Mouse (Mus musculus) stomach, embryonic 15.5 days (tissue): ENCODE measurements around the gene Inpp5k. TPM values are rescaled to one million over a fixed set of nuclear protein-coding genes. Genes with fewer than 3 reads are reported as not detected.

Experiments
- ATAC-seq: fragments of 200-750 bp; cut with Nextera tagmentation; 2 replicates; pipeline ENCODE4 v1.8.0; 2017; ENCODE audit warnings: low read depth, moderate number of reproducible peaks, moderate TSS enrichment; ENCODE audit not compliant: insufficient read depth, low FRiP score
- H3K27ac ChIP-seq: fragments of 300-500 bp; sonication (generic); 2 replicates; pipeline ENCODE4 v1.5.1; 2015; ENCODE audit warnings: mild to moderate bottlenecking, inconsistent platforms
- H3K27me3 ChIP-seq: fragments of 300-500 bp; sonication (generic); replicated peaks from 2 replicates; pipeline ENCODE4 v1.6.1; 2015; ENCODE audit warnings: inconsistent platforms
- H3K36me3 ChIP-seq: fragments of 300-500 bp; sonication (generic); 2 replicates; pipeline ENCODE4 v1.6.1; 2015; ENCODE audit warnings: inconsistent platforms
- H3K4me1 ChIP-seq: fragments of 300-500 bp; sonication (generic); 2 replicates; pipeline ENCODE4 v1.6.1; 2015; ENCODE audit warnings: inconsistent platforms
- H3K4me2 ChIP-seq: fragments of 300-500 bp; sonication (generic); 2 replicates; pipeline ENCODE4 v1.6.1; 2015; ENCODE audit warnings: mild to moderate bottlenecking, inconsistent platforms
- H3K4me3 ChIP-seq: fragments of 300-500 bp; sonication (generic); replicated peaks from 2 replicates; pipeline ENCODE4 v1.5.1; 2015; ENCODE audit warnings: inconsistent platforms
- H3K9ac ChIP-seq: fragments of 300-500 bp; sonication (generic); 2 replicates; pipeline ENCODE4 v1.6.1; 2015; ENCODE audit warnings: inconsistent platforms
- H3K9me3 ChIP-seq: fragments of 300-500 bp; sonication (generic); 2 replicates; pipeline ENCODE4 v1.6.1; 2016; ENCODE audit warnings: inconsistent platforms
- WGBS: fragments of 180-500 bp; shearing (Covaris S2); methylation state at CpG from one replicate; pipeline ENCODE4 v1.1.7; 2015; 5-methylcytosine and 5-hydroxymethylcytosine counted together
- polyA plus RNA-seq: library from polyadenylated mRNA; unstranded; fragments of >200 nt; fragmentation: Nextera tagmentation; extraction: Ambion mirVana; gene quantifications from 2 replicates; pipeline ENCODE4 v1.2.1, GENCODE M21; 2015

Inpp5k gene
- polyA plus RNA-seq, 1 experiment from 2014 or later = 18.9 TPM

DNA sequence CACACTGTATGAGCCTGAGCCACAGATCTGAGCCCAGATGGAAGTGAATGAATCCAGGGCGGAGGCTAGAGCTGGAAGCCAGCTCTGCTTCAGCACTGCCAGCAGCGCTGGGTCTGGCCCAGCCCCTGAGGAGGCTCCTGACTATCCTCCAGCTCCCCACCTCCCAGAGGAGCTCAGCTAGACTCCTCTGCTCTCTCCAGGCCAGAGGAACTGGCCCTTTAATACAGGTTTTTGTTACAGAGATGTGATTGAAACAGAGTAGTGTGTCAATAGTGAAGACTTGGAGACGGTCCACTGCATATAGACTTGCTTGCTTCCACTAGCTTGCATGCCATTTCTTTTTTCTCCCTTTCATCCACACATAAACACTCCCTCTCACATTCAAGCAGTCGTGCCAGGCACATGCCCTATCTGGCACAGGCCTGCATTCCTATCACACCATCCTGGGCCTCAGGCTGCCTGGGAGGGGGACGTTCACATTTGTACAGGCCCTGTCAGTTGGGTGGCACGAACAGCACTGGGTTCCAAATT is 17.0 kb downstream of the Inpp5k start:
- no peak for ATAC-seq
- H3K9me3 ChIP-seq = no peaks in the 10 kb centered on the region
- H3K27ac ChIP-seq = no peak overlapping the region
- no peaks in the 10 kb centered on the region for H3K36me3 ChIP-seq
- 61% methylated on average over 6 of the region's 6 CpGs for WGBS
- peaks cover 17% of the 10 kb centered on the region for H3K4me1 ChIP-seq
- H3K4me3 ChIP-seq = no peak overlapping the region
- H3K27me3 ChIP-seq = no peaks in the 10 kb centered on the region
- H3K9ac ChIP-seq = no peak overlapping the region
- H3K4me2 ChIP-seq = no peak overlapping the region

DNA sequence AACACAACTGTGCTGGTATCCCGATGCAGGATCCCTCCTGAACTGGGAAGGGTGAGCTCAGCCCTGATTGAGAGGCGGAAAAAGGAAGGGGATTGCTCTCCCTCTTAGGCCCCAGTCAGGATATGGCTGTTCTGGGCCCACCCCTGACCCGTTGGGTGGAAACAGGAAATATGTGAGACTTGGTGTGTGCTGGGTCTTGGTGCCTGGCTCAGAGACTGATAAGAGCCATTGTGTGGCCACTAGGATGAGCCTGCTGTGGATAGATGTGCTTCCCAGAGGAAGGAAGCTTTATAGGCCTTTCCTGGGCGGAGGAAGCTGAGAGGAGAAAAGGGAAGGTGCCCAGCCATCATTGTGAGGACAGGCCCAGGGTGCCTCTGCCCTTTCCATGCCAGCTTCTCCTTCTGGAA is 18.4 kb downstream of the Inpp5k start:
- no peak for ATAC-seq
- Histone ChIP-seq H3K36me3 (no peaks in the 10 kb centered on the region), H3K27ac (peak overlapping the region; percentile 48; the same call in 1 of the 2 replicates), H3K9ac (no peak overlapping the region), H3K4me3 (no peak overlapping the region), H3K27me3 (no peaks in the 10 kb centered on the region), H3K4me1 (peaks cover 24% of the 10 kb centered on the region), H3K4me2 (no peak overlapping the region), H3K9me3 (no peaks in the 10 kb centered on the region)
- 62% methylated on average over 4 of the region's 4 CpGs for WGBS

DNA sequence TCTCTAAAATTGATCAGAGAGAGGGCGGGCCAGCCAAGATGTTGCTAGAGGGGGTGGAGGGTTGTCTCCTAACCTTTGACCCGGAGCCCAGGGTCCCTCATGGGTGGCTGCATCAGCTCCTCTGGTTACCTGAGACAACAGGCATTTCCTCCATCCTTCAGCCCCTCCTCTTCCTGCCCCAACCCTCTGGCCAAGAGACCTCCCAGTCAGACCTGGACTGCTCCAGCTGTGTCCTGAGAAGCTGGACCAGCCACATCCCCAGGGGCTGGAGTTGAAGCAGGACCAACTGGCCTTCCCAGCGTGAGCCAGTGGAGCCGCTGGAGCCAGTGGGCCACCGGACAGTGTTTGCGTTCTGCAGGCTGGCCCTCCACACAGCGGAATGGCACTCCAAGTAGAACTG is 19.5 kb downstream of the Inpp5k start, which contains the start of gene Myo1c:
Gene Myo1c, plus strand, starts transcription at position 194 of the 400 bp plus-strand sequence.
- H3K9ac ChIP-seq = peak within 1 kb of the TSS; percentile 72; the same call in 1 of the 2 replicates
- peaks cover 35% of the 10 kb centered on the region for H3K4me1 ChIP-seq
- no peaks in the 10 kb centered on the region for H3K36me3 ChIP-seq
- peak within 1 kb of the TSS; percentile 95 for H3K27ac ChIP-seq
- H3K27me3 ChIP-seq = no peaks in the 10 kb centered on the region
- peak within 1 kb of the TSS; percentile 75 for H3K4me3 ChIP-seq
- no peaks in the 10 kb centered on the region for H3K9me3 ChIP-seq
- WGBS = 79% methylated on average over 7 of the region's 7 CpGs
- ATAC-seq = no peak
- H3K4me2 ChIP-seq = peak within 1 kb of the TSS; percentile 90

DNA sequence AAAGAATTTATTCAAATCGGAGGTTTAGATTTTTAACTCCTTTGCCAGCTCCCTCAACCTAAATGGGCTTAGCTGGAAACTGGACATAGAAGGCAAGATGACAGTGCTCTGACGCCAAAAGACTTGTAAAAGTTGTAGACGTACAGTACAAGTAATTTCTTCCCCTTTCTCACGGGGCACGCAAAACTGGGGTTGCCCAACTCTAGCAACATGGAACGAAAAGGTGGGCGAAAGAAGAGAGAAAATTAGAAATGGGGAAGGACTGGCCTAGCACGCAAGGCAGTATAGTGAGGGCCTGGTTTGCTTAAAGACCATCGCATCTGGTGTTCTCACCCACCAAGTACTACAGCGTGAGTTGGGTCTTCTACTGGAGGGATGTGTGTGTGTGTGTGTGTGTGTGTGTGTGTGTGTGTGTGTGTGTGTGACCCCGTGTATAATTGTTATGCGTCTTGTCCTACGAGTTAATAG is 20.2 kb downstream of the Inpp5k start:
- no peaks in the 10 kb centered on the region for H3K9me3 ChIP-seq
- H3K4me1 ChIP-seq = peaks cover 39% of the 10 kb centered on the region
- no peaks in the 10 kb centered on the region for H3K27me3 ChIP-seq
- 45% methylated on average over 13 of the region's 13 CpGs for WGBS
- peak overlapping the region; percentile 90 for H3K4me2 ChIP-seq
- no peaks in the 10 kb centered on the region for H3K36me3 ChIP-seq
- peak overlapping the region; percentile 72; the same call in 1 of the 2 replicates for H3K9ac ChIP-seq
- H3K27ac ChIP-seq = peak overlapping the region; percentile 95
- peak overlapping the region; percentile 75 for H3K4me3 ChIP-seq
- ATAC-seq = no peak

DNA sequence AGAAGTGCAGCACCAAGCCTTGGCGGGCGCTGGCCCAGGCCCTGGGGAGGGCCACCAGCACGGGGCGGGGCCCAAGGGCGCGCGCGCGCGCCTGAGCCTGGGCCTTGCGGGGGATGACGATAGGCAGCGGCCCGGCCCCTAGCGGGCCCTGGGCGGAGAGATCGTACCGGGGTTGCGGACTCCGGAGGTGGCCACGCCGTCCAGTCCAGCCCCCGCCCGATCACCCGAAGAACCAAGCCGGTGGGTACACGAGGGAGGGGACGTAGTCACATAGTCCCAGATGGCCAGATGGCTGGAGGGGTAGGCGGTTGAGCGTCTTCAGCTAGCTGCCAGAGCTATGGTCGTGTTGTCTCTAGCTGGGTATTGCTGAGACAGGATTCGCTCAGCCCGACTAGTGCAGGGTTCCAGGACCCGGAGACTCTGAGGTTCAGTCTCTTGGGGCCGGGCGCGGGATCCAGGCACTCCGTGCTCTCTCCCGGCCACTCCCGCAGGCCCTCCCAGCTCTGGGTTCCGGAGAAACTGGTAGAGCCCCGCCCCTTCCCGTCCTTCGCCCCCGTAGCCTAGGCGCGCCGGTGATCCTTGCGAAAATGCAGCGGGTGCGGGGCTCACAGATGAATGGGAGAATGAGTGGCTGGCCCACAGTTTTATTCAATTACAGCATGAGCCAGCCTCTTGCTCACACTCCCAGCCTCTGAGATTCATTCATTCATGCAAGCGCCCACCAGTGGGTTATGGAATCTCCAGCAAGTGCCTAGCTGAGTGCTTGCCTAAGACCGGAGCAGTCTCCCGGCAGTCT is 20.8 kb downstream of the Inpp5k start:
- H3K4me1 ChIP-seq = peaks cover 41% of the 10 kb centered on the region
- no peaks in the 10 kb centered on the region for H3K36me3 ChIP-seq
- H3K9ac ChIP-seq = peak overlapping the region; percentile 72
- peak overlapping the region; percentile 75 for H3K4me3 ChIP-seq
- no peaks in the 10 kb centered on the region for H3K27me3 ChIP-seq
- peak overlapping the region; percentile 90 for H3K4me2 ChIP-seq
- WGBS = under 1% methylated on average over 54 of the region's 54 CpGs
- peak; percentile 76 for ATAC-seq
- peak overlapping the region; percentile 95 for H3K27ac ChIP-seq
- no peaks in the 10 kb centered on the region for H3K9me3 ChIP-seq

DNA sequence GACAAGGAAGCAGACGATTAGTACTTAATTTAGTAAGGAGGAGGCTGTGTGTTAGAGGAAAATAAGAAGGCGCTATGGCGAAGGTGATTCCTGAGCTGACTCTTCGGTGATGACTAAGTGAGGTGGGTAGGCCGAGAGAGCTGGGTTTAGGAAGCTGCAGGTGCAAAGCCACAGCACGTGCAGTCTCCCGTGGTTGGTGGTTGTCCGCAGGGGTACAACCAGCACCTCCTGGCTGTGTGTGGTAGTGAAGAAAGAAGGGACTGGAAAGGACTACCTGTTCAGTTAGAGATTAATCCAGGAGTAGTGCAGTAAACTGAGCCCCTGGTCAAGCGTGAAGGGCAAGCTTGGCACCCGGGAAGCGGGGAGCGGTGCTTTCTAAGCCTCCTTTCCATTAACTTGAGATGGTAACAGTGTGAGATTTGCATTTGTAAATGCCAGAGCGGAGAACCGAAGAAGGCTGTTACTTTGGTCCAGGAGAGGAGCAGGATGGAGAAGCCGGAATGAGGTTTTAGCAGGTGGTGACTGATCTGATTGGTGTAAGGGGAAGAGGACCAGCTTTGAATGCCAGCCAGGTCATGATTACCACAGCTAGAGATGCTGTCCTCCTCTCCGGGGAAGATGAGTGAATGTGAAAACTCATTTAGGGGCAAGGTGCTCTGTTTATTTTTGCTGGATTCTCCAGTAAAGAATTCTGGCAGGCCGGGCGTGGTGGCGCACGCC is 21.6 kb downstream of the Inpp5k start:
- Histone ChIP-seq H3K27me3 (no peaks in the 10 kb centered on the region), H3K9ac (peak overlapping the region; percentile 72; the same call in 1 of the 2 replicates), H3K4me2 (peak overlapping the region; percentile 90), H3K4me1 (peaks cover 48% of the 10 kb centered on the region), H3K36me3 (no peaks in the 10 kb centered on the region), H3K9me3 (no peaks in the 10 kb centered on the region), H3K4me3 (peak overlapping the region; percentile 75), H3K27ac (peak overlapping the region; percentile 95)
- WGBS = 28% methylated on average over 20 of the region's 20 CpGs
- no peak for ATAC-seq

DNA sequence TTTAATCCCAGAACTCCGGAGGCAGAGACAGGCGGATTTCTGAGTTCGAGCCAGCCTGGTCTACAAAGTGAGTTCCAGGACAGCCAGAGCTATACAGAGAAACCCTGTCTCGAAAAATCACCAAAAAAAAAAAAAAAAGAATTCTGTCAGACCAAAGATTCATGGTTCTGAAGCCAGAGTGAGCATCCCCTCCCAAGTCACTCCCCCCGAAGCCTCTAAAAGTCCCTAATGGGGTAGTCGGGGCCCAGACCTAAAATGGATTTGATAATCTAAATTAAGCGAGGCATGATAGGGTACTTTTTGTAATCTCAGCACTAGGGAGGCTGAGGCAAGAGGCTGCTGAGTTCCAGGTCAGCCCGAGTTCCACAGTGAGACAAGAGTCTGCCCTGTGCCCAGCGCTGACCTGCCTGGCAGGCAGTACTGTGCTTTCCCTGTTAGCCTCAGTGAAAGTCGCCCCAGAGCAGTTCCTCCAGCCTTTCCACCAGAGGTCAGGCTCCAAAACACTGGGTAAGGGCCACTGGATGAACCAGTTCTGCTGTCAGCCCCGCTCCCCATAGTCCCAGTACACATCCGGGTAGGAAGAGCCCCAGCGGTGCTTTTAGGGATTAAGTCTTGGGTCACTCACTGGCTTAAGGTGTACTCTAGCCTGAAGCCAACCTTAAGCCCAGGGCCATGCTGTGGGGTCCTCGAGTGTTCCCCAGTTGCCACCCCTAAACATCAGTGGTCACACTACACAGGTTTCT is 22.3 kb downstream of the Inpp5k start:
- H3K4me2 ChIP-seq = peak overlapping the region; percentile 90
- H3K27me3 ChIP-seq = no peaks in the 10 kb centered on the region
- no peaks in the 10 kb centered on the region for H3K36me3 ChIP-seq
- peaks cover 50% of the 10 kb centered on the region for H3K4me1 ChIP-seq
- H3K27ac ChIP-seq = peak overlapping the region; percentile 91
- H3K9me3 ChIP-seq = no peaks in the 10 kb centered on the region
- no peak for ATAC-seq
- H3K4me3 ChIP-seq = peak overlapping the region; percentile 75
- H3K9ac ChIP-seq = peak overlapping the region; percentile 49; the same call in 1 of the 2 replicates
- 35% methylated on average over 14 of the region's 14 CpGs for WGBS

DNA sequence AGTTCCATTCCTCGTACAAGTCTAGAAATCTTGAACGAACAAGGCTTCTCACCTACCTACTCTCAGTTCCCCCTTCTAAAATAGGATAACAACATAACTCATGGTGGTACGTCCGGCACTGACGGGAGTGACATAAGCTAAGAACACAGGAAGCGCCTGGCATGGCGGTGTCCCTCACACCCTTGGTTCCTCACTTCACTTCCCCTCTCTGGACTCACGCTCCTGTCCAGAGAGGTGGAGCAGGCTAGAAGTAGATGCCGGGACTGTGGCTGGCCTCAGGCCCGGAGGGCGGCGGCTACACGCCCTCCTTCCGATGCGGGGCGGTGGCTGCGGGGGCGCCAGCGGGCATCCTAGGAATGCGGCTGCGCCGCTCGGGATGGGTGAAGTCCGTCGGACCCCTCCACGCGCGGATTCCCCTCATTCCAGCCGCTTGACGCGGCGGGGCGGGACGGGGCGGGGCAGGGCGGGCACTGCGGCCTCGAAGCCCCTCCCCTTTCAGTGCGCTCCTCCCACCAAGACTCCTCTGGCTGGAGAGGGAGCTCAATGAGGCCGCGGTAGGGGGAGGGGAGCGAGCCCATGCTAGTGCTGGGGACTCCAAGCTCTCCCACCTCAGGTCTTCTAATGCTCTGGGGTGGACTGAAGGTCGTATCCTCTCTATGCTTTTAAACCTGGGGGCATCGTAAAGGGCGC is 23.1 kb downstream of the Inpp5k start:
- Histone ChIP-seq H3K9ac (peak overlapping the region; percentile 49), H3K4me1 (peaks cover 43% of the 10 kb centered on the region), H3K27me3 (no peaks in the 10 kb centered on the region), H3K4me2 (peak overlapping the region; percentile 90), H3K9me3 (no peaks in the 10 kb centered on the region), H3K36me3 (no peaks in the 10 kb centered on the region), H3K27ac (peak overlapping the region; percentile 91), H3K4me3 (peak overlapping the region; percentile 61)
- 2% methylated on average over 44 of the region's 45 CpGs for WGBS
- peak; percentile 54 for ATAC-seq

DNA sequence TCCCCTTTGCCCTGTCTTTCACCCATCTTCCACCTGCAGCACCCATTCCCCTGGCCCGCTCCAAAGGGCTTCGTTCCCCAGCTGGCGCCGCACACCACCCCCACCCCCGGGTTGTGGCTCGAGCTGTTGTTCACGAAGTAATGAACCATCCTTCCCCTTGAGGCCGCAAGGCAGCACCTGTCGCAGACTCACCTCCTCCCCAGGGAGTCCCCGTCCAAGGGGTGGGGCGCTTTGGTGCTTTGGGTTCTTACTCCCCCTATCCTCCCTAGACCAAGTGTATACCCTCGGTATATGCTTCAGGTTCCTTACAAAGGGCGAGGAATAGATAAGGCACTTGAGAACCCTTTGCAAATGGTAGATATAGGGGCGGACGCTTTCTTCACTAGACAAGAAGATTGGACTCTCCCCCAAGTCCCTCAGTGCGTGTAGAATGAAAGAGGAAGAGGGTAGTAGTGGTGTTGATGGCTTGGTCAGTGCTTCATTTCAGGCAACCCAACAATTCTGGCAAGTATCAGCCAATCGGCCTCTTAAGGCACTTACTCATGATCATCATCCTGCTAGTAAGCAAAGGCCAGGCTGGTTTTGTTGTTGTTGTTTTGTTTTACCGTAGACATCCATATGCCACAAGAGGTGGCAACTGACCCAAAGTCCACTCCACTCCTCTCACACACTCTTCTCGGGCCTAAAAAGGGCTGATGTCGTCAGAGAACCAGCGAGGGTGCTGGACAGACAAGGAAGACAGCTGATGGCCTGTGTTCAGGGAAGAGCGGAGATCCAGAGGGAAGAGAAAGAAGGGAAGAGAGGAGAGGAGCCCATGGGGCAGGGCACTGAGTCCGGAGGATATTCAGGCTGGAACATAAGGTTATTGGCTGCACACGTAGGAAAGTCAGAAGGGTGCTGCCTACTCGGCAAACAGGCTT is 23.9 kb downstream of the Inpp5k start:
- H3K27me3 ChIP-seq = no peaks in the 10 kb centered on the region
- H3K4me2 ChIP-seq = peak overlapping the region; percentile 90
- H3K9me3 ChIP-seq = no peaks in the 10 kb centered on the region
- peaks cover 4% of the 10 kb centered on the region for H3K36me3 ChIP-seq
- peak overlapping the region; percentile 65 for H3K4me3 ChIP-seq
- peak; percentile 5; the same call in 1 of the 2 replicates for ATAC-seq
- H3K4me1 ChIP-seq = peaks cover 40% of the 10 kb centered on the region
- no peak overlapping the region for H3K9ac ChIP-seq
- 46% methylated on average over 25 of the region's 25 CpGs for WGBS
- peak overlapping the region; percentile 91 for H3K27ac ChIP-seq
